Mouse (Mus musculus): Measurements from ENCODE around the gene Myh15.
"Not testable (repeated sequence)": the region's sequence is repeated elsewhere in the genome, so short reads cannot be mapped to it uniquely, and the experiment has no call there.

The Myh15 gene

GRCm38 (mm10) chr16:49057186-49057585 is at the start of gene Myh15:
TSS of gene Myh15 (plus strand) at chr16:49057486.
- DNase-seq, result no peak

DNA sequence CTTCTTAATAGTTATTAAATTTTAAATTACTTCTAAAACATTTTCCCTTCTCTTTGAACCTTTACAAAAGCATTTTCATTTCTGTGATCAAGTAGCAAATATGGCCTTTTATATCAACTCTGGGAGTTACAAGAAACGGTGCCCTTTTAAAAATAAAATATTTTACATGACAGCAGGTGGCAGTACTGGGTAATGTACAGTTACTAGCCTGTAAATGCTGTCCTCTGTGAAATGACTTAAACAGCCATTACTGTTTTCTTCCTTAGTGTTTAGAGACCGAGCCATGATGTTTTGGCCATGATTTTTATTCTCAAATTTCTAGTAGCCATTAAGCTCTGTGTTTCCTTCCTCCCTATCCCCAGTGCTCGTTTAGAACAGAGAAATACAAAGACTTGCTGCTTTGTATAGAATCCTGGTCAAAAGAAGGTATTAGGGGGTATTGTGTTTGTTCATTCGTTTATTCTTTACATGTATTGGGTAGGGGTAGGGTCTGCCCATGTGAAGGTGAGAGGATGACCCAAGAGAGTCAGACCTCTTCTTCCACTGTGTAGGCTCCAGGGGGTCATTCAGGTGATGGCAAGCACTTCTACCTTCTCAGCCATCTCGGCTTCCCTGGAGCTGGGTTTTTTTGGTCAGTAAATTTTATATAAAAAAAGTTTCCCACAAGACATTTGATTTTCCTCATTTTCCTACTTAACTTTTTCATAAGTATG is 40.5 kb upstream of the Myh15 start:
- no peak for DNase-seq

- no peak for DNase-seq
Measured at GRCm38 (mm10) chr16:49035852-49036251, 21.4 kb upstream of the Myh15 start.

DNA sequence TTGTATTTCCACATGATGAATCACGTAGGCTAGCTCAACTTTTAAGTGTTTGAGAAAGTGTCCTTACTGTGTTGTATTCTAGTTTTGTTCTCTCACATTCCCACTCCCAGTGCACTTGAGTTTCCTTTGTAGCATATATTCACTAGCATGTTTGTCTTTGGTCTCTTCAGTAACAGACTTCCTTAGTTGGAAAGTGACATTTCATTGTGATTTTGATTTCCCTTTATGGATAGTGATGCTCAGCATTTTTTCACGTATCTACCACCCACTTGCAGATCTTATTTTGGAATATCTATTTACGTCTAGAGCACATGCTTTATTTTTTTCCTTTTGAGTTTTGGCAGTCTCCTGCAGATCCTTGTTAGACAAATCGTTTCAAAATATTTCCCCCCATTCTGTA is 19.5 kb upstream of the Myh15 start:
- DNase-seq, result no peak

- DNase-seq, result no peak
Measured at GRCm38 (mm10) chr16:49040554-49041221, 16.6 kb upstream of the Myh15 start.

- DNase-seq, result no peak
Measured at GRCm38 (mm10) chr16:49049214-49049613, 8.1 kb upstream of the Myh15 start.

DNA sequence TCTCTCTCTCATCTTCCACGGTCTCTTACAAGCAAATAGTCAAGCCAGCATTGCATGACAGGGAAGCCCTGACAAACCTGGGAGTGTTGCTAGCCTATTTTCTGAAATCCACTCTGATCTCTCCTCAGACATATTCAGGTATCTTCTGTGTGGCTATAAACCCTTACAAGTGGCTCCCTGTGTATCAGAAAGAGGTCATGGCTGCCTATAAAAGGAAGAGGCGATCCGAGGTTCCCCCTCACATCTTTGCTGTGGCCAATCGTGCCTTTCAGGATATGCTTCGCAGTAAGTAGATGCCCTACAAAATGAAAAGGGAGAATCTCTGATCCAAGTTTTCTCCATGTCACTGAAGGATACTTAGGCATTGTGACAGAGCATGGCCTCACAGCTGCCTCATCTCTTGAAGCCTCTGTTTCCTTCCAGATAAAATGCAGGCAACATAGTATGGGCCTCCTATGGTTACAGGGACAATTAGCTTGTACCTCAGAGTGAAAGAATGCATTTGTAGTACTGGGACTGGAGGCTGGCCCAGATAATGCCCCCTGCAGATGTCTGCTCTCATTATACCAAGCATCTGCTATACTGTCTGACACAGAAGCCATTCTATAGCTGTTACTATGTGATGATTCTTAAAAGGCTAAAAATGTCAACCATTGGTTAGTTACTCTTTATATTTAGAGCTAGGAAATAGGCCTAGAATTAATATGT is 12.1 kb downstream of the Myh15 start:
- no peak for DNase-seq

GRCm38 (mm10) chr16:49071316-49071715 is 14.0 kb downstream of the Myh15 start:
- DNase-seq, result no peak

DNA sequence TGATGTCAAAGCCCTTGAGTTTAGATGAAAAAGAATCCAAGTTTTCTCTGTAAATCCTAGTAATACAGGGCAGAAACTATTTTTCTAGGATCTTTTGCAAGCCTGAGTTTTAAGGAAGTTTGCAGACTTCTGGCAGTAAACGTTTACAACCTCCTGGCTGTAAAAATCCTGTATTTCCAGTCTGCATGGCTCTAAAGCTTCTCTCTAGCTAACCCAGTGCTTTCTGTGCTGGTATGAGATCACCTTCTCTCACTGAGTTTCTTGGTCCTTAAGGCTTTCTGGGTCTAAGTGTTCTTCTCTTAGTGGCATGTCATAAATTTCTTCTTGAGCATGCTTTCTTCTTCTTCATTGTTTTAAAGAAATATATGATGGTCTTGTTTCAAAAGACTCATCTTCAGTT is 70.7 kb downstream of the Myh15 start:
- no peak for DNase-seq

DNA sequence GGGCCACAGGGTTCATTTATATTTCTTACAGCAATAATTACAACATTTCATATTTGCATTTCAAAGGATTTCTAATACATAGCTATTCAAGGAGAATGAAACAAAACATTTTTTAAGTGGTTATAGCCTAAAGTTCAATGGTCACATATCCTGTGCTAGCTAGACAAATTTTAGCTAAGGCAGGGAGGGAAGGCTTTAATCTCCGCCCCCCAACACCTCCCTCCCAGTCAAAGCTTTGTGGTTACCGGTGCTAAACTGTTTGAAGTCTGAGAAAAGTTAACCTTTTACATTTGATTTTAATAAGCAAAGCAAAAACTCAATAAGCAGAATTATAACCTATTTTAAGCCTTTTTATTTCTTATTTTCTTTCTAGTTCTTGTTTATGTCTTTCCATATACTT is 98.9 kb downstream of the Myh15 start:
- DNase-seq, result no peak

DNA sequence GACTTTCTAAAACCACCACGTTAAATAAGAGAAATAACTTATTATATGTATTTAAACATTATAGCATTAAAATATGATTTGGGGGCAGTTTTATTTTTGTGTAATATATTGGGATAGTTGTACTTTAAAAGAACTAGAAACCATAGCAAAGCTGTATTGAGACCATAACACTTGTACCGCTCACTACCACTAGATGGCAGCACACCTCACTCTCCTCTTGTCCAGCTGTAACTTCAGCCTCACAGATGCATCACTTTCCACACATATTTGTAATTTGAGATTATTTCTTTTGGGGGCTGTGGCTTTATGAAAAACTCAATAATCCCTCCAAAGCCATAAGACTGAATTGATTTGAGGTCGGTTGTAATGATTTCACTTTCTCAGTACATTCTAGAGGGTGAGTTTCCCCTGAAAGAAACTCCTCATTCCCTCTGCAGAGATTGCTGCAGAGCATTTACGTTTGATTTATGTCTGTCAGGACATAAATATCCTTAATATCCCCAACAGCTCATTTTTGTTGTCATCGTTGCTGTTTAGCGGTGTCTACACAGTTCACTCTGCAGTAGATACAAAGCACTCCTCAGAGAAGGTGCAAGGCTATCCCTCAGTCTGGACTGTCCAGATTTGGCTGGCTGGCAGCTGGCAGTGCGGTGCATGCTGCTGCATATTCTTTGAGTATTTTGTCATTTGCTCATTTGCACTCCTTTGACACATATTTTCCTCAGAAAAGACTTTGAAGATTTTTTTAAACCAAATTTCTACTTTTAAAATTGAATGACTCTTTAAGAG is 107.3 kb downstream of the Myh15 start:
- peak; percentile 69 for DNase-seq

DNA sequence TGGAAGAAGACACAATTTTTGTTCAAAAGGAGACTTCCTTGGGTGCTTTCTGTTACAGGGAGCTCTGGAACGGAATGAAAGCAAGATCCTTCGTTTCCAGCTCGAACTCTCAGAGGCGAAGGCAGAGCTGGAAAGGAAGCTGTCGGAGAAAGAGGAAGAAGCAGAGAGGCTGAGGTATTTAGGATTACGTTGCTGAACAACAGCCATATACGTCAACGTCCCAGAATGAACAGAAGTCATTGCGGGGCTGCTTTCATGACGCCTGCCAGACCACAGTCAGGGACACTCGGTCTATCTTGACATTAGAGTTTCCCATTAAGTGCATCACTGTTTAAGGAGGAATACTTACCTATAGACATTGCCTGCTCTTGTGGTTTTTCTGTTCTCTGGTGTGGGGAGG is 108.4 kb downstream of the Myh15 start:
- no peak for DNase-seq

DNA sequence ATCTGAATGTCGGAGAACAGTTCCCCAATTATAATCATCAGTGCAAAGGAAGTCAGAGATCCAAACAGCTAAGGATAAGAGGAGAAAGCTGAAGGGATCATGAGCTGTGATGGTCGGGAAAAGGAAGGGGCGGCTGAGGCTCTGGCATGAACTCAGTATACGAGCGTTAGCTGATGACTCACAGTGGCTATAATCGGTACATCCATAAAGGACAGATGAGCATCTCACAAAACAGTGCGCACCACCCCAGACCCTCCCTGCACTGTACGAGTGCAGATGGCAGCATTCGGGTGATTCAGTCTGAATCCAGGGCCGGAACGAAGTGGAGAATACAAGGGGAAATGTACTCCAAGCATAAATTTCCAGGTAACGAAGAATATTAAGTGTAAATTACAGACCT is 110.0 kb downstream of the Myh15 start:
- DNase-seq, result no peak

- DNase-seq, result no peak
Measured at GRCm38 (mm10) chr16:49175077-49175476, 117.8 kb downstream of the Myh15 start.

- no peak for DNase-seq
Measured at GRCm38 (mm10) chr16:49175729-49176395, 118.6 kb downstream of the Myh15 start.

DNA sequence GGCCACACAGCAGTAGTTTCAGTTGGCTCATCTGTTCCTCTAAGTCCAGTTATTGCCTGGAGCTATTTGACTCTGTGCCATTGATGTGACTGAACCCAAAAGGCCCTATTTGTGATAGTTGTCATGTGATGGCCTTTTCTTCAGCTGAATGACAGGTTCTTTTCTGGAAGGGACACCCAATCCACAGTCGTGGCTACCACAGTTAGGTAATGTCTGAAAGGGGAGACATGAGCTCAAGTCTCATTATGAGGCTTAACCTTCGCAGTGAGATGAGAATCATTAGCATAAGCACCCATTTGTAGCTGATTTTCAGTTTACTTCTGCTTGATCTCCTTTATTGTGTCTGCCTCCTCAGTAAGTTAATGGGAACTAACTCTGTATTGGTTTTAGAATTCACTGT is 136.2 kb downstream of the Myh15 start:
- DNase-seq, result no peak

GRCm38 (mm10) chr16:49193986-49194385 is 136.7 kb downstream of the Myh15 start:
- DNase-seq, result no peak

GRCm38 (mm10) chr16:49196290-49196689 is 139.0 kb downstream of the Myh15 start:
- no peak for DNase-seq

DNA sequence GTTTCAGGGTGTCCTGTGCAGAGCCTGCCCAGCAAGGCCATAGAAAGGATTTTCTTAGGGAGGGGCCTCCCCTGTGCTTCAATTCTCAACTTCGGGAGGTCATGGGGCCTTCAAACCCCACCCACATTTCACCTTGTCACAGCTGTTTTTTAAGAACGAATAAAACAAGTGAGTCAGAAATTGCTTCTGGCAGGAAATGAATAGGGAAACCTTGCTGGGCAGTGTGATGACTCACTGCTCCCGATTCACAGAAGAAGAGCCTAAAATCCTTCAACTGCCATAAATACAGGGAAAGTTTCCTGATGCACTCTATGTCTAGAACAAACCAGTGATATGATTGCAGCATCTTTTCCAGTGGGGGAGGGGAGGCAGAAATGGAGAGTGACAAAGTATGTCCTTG is 140.7 kb downstream of the Myh15 start:
- no peak for DNase-seq

GRCm38 (mm10) chr16:49223733-49224132 is 166.4 kb downstream of the Myh15 start:
- DNase-seq, result no peak

DNA sequence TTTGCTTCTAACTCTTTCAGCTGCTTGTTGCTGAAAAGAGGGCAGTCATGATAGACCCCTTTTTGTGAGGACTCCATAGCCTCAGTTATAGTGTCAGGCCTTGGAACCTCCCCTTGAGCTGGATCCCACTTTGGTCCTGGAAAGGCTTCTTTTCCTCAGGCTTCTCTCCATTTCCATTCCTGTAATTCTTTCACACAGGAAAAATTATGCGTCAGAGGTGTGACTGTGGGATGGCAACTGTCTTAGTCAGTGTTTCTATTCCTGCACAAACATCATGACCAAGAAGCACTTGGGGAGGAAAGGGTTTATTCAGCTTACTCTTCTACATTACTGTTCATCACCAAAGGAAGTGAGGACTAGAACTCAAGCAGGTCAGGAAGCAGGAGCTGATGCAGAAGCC is 186.2 kb downstream of the Myh15 start:
- not testable (repeated sequence) for DNase-seq
